Mouse (Mus musculus): ENCODE data around the gene Serinc3. TPM values are rescaled to one million over a fixed set of nuclear protein-coding genes. Genes with fewer than 3 reads are reported as not detected.
"Not testable (repeated sequence)": the region's sequence is repeated elsewhere in the genome, so short reads cannot be mapped to it uniquely, and the experiment has no call there.

Serinc3 gene
- polyA plus RNA-seq, 1 experiment from 2014 or later: 42.1 TPM

GRCm38 (mm10) chr2:163641681-163642080 is 3.2 kb downstream of the Serinc3 start:
- WGBS: 88% methylated on average over 3 of the region's 3 CpGs
- Histone ChIP-seq H3K36me3 (replicated peaks; ENCODE audit: control insufficient read depth, insufficient read depth) (peaks cover 21% of the 10 kb centered on the region), H3K9me3 (ENCODE audit: control insufficient read depth, low read length) (no peaks in the 10 kb centered on the region), H3K4me2 (replicated peaks) (no peak overlapping the region), H3K4me1 (replicated peaks; ENCODE audit: control insufficient read depth, insufficient read depth, low read length) (peaks cover 25% of the 10 kb centered on the region), H3K4me3 (replicated peaks; ENCODE audit: low read length) (no peak overlapping the region), H3K9ac (no peak overlapping the region), H3K27me3 (ENCODE audit: control insufficient read depth, insufficient read depth, low read length) (no peaks in the 10 kb centered on the region), H3K27ac (no peak overlapping the region)
- ATAC-seq (ENCODE audit: low FRiP score) (no peak), DNase-seq (ENCODE audit: low spot score) (no peak)

- Histone ChIP-seq H3K27me3 (ENCODE audit: control insufficient read depth, insufficient read depth, low read length) (no peaks in the 10 kb centered on the region), H3K4me2 (replicated peaks) (no peak overlapping the region), H3K27ac (no peak overlapping the region), H3K4me3 (replicated peaks; ENCODE audit: low read length) (no peak overlapping the region), H3K9me3 (ENCODE audit: control insufficient read depth, low read length) (no peaks in the 10 kb centered on the region), H3K4me1 (replicated peaks; ENCODE audit: control insufficient read depth, insufficient read depth, low read length) (peaks cover 25% of the 10 kb centered on the region), H3K36me3 (replicated peaks; ENCODE audit: control insufficient read depth, insufficient read depth) (peaks cover 32% of the 10 kb centered on the region), H3K9ac (no peak overlapping the region)
- WGBS: 84% methylated on average over 3 of the region's 3 CpGs
- no peak for ATAC-seq (ENCODE audit: low FRiP score)
- DNase-seq (ENCODE audit: low spot score): no peak
Measured at GRCm38 (mm10) chr2:163640493-163640892, 4.4 kb downstream of the Serinc3 start.

- H3K9ac ChIP-seq: no peak overlapping the region
- peaks cover 46% of the 10 kb centered on the region for H3K36me3 ChIP-seq (replicated peaks; ENCODE audit: control insufficient read depth, insufficient read depth)
- DNase-seq (ENCODE audit: low spot score) (no peak), ATAC-seq (ENCODE audit: low FRiP score) (no peak)
- H3K4me3 ChIP-seq (replicated peaks; ENCODE audit: low read length): no peak overlapping the region
- H3K4me1 ChIP-seq (replicated peaks; ENCODE audit: control insufficient read depth, insufficient read depth, low read length): peaks cover 13% of the 10 kb centered on the region
- WGBS: 83% methylated on average over 5 of the region's 5 CpGs
- no peak overlapping the region for H3K27ac ChIP-seq
- H3K4me2 ChIP-seq (replicated peaks): no peak overlapping the region
- no peaks in the 10 kb centered on the region for H3K9me3 ChIP-seq (ENCODE audit: control insufficient read depth, low read length)
- H3K27me3 ChIP-seq (ENCODE audit: control insufficient read depth, insufficient read depth, low read length): no peaks in the 10 kb centered on the region
Measured at GRCm38 (mm10) chr2:163637655-163638266, 7.2 kb downstream of the Serinc3 start.

- Histone ChIP-seq H3K27me3 (ENCODE audit: control insufficient read depth, insufficient read depth, low read length) (no peaks in the 10 kb centered on the region), H3K4me3 (replicated peaks; ENCODE audit: low read length) (no peak overlapping the region), H3K4me1 (replicated peaks; ENCODE audit: control insufficient read depth, insufficient read depth, low read length) (peaks cover 7% of the 10 kb centered on the region), H3K4me2 (replicated peaks) (no peak overlapping the region), H3K36me3 (replicated peaks; ENCODE audit: control insufficient read depth, insufficient read depth) (peaks cover 61% of the 10 kb centered on the region), H3K27ac (no peak overlapping the region), H3K9ac (no peak overlapping the region), H3K9me3 (ENCODE audit: control insufficient read depth, low read length) (no peaks in the 10 kb centered on the region)
- ATAC-seq (ENCODE audit: low FRiP score): no peak
- no peak for DNase-seq (ENCODE audit: low spot score)
- 99% methylated on average over 2 of the region's 2 CpGs for WGBS
Measured at GRCm38 (mm10) chr2:163636057-163636456, 8.9 kb downstream of the Serinc3 start.

GRCm38 (mm10) chr2:163634211-163634610 is 10.7 kb downstream of the Serinc3 start:
- no peak overlapping the region for H3K4me2 ChIP-seq (replicated peaks)
- peaks cover 78% of the 10 kb centered on the region for H3K36me3 ChIP-seq (replicated peaks; ENCODE audit: control insufficient read depth, insufficient read depth)
- peaks cover 2% of the 10 kb centered on the region for H3K4me1 ChIP-seq (replicated peaks; ENCODE audit: control insufficient read depth, insufficient read depth, low read length)
- H3K27me3 ChIP-seq (ENCODE audit: control insufficient read depth, insufficient read depth, low read length): no peaks in the 10 kb centered on the region
- no peaks in the 10 kb centered on the region for H3K9me3 ChIP-seq (ENCODE audit: control insufficient read depth, low read length)
- no peak overlapping the region for H3K27ac ChIP-seq
- 94% methylated on average over 2 of the region's 2 CpGs for WGBS
- no peak for ATAC-seq (ENCODE audit: low FRiP score)
- no peak overlapping the region for H3K4me3 ChIP-seq (replicated peaks; ENCODE audit: low read length)
- no peak for DNase-seq (ENCODE audit: low spot score)
- H3K9ac ChIP-seq: no peak overlapping the region

- no peak overlapping the region for H3K4me2 ChIP-seq (replicated peaks)
- DNase-seq (ENCODE audit: low spot score) (no peak), ATAC-seq (ENCODE audit: low FRiP score) (no peak)
- H3K27me3 ChIP-seq (ENCODE audit: control insufficient read depth, insufficient read depth, low read length): no peaks in the 10 kb centered on the region
- peaks cover 85% of the 10 kb centered on the region for H3K36me3 ChIP-seq (replicated peaks; ENCODE audit: control insufficient read depth, insufficient read depth)
- H3K9ac ChIP-seq: no peak overlapping the region
- no peaks in the 10 kb centered on the region for H3K9me3 ChIP-seq (ENCODE audit: control insufficient read depth, low read length)
- WGBS: 97% methylated on average over 2 of the region's 2 CpGs
- no peaks in the 10 kb centered on the region for H3K4me1 ChIP-seq (replicated peaks; ENCODE audit: control insufficient read depth, insufficient read depth, low read length)
- no peak overlapping the region for H3K27ac ChIP-seq
- H3K4me3 ChIP-seq (replicated peaks; ENCODE audit: low read length): no peak overlapping the region
Measured at GRCm38 (mm10) chr2:163631715-163632114, 13.2 kb downstream of the Serinc3 start.

GRCm38 (mm10) chr2:163631223-163631622 is 13.7 kb downstream of the Serinc3 start:
- no peak for ATAC-seq (ENCODE audit: low FRiP score)
- no peak overlapping the region for H3K4me3 ChIP-seq (replicated peaks; ENCODE audit: low read length)
- H3K36me3 ChIP-seq (replicated peaks; ENCODE audit: control insufficient read depth, insufficient read depth): peaks cover 85% of the 10 kb centered on the region
- no peaks in the 10 kb centered on the region for H3K4me1 ChIP-seq (replicated peaks; ENCODE audit: control insufficient read depth, insufficient read depth, low read length)
- H3K4me2 ChIP-seq (replicated peaks): no peak overlapping the region
- H3K27ac ChIP-seq: no peak overlapping the region
- no peak overlapping the region for H3K9ac ChIP-seq
- no peaks in the 10 kb centered on the region for H3K9me3 ChIP-seq (ENCODE audit: control insufficient read depth, low read length)
- WGBS: 96% methylated on average over 4 of the region's 4 CpGs
- no peak for DNase-seq (ENCODE audit: low spot score)
- no peaks in the 10 kb centered on the region for H3K27me3 ChIP-seq (ENCODE audit: control insufficient read depth, insufficient read depth, low read length)

- not testable (repeated sequence) for ATAC-seq (ENCODE audit: low FRiP score); H3K27ac ChIP-seq; H3K4me1 ChIP-seq (replicated peaks; ENCODE audit: control insufficient read depth, insufficient read depth, low read length); H3K9me3 ChIP-seq (ENCODE audit: control insufficient read depth, low read length); H3K4me3 ChIP-seq (replicated peaks; ENCODE audit: low read length); DNase-seq (ENCODE audit: low spot score); H3K9ac ChIP-seq; H3K4me2 ChIP-seq (replicated peaks); H3K27me3 ChIP-seq (ENCODE audit: control insufficient read depth, insufficient read depth, low read length)
- WGBS: 95% methylated on average over 3 of the region's 3 CpGs
- peaks cover 97% of the 10 kb centered on the region for H3K36me3 ChIP-seq (replicated peaks; ENCODE audit: control insufficient read depth, insufficient read depth)
Measured at GRCm38 (mm10) chr2:163621401-163621800, 23.5 kb downstream of the Serinc3 start.

- H3K27me3 ChIP-seq (ENCODE audit: control insufficient read depth, insufficient read depth, low read length): no peaks in the 10 kb centered on the region
- H3K9ac ChIP-seq: no peak overlapping the region
- no peak overlapping the region for H3K27ac ChIP-seq
- whole genome bisulfite sequencing: 96% methylated on average over 8 of the region's 8 CpGs
- peaks cover 97% of the 10 kb centered on the region for H3K36me3 ChIP-seq (replicated peaks; ENCODE audit: control insufficient read depth, insufficient read depth)
- no peak overlapping the region for H3K4me2 ChIP-seq (replicated peaks)
- no peak overlapping the region for H3K4me3 ChIP-seq (replicated peaks; ENCODE audit: low read length)
- no peak for DNase-seq (ENCODE audit: low spot score)
- ATAC-seq (ENCODE audit: low FRiP score): no peak
- no peaks in the 10 kb centered on the region for H3K9me3 ChIP-seq (ENCODE audit: control insufficient read depth, low read length)
- H3K4me1 ChIP-seq (replicated peaks; ENCODE audit: control insufficient read depth, insufficient read depth, low read length): no peaks in the 10 kb centered on the region
Measured at GRCm38 (mm10) chr2:163620451-163620850, 24.5 kb downstream of the Serinc3 start.

- Histone ChIP-seq H3K27ac (no peak overlapping the region), H3K9me3 (ENCODE audit: control insufficient read depth, low read length) (no peaks in the 10 kb centered on the region), H3K4me1 (replicated peaks; ENCODE audit: control insufficient read depth, insufficient read depth, low read length) (no peaks in the 10 kb centered on the region), H3K9ac (no peak overlapping the region), H3K36me3 (replicated peaks; ENCODE audit: control insufficient read depth, insufficient read depth) (peaks cover 96% of the 10 kb centered on the region), H3K4me3 (replicated peaks; ENCODE audit: low read length) (no peak overlapping the region), H3K4me2 (replicated peaks) (no peak overlapping the region), H3K27me3 (ENCODE audit: control insufficient read depth, insufficient read depth, low read length) (no peaks in the 10 kb centered on the region)
- ATAC-seq (ENCODE audit: low FRiP score) (no peak), DNase-seq (ENCODE audit: low spot score) (no peak)
- WGBS: 93% methylated on average over 4 of the region's 4 CpGs
Measured at GRCm38 (mm10) chr2:163617874-163618273, 27.1 kb downstream of the Serinc3 start.

Data from hindbrain, embryonic 14.5 days (tissue).